Mouse (Mus musculus): ENCODE results near the gene Otop2.

Otop2 gene

DNA sequence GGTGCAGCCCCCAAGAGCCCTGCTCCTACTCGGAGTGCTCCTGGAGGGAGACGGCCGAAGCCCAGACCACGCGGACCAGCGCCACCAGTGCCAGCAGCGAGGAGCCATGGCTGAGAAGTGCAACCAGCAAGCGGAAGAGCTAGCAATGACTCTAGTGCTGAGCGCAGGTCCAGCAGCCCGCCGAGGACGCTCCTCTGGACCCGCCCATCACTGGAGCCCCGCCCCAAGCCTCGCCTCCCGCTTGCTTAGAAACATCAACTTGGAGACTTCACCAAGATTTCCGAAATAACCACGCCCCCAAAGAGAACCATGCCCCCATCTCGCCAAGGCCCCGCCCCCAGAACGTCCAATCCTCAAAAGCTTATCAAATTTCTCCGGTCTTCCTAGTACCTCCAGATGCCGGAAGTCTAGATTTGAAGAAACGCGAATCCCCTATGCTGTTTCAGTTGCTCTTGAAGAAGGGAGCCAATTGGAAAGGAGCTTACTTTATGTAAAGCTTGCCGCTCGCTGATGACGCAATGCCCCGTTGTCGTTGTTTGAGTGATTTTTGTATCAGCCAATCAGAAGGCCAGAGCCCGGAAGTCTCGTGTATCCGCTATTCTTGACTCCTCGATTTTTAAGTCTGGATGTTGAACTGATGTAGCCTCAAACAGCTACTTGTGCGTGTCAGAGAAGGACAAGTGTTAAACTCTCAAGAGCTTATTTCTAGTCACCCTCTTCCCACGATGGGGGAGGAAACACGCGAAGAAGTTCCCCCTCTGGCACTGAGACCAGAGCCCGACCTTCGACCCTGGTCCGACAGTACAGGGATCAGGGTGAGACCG is 30.0 kb upstream of the Otop2 start, which contains the start of gene Fdxr:
Gene Fdxr (minus strand): TSS at position 271 of the 824 bp plus-strand sequence.
- peak; percentile 94 to 96 for DNase-seq

DNA sequence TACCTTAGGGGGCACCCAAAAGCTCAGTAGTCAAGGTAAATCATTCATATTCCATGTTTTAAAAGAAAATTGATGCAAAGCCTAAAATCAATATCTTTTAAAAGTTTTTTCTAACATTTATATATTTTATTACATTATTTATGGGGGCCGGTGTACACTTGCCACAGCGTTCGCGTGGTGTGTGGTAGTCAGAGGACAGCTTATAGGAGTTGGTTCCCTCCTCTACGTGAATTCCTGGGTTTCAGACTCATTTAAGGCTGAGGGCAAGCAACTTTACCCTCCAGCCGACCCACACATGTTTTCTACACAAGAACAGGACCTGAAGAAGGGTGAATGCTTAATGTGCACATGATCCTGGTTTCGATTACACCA is 29.4 kb upstream of the Otop2 start:
- DNase-seq, result no peak

DNA sequence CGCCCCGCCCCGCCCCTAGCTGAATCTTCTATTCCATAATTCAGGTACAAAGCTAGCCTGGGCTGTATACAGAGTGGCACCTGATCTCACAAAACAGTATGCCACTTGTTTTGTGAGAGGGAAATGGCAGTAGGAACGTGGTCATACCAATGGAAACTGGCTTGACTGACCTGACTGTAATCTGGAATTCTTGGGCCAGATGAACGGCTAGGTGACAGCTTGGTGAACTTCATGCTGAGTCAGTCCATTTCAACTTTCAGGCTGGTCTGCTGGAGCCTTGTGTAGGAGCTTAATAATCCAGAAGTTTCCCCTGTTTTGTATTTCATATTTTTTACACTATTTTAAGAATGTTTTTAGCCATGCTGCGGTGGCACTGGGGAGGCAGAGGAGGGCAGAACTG is 28.8 kb upstream of the Otop2 start:
- no peak for DNase-seq

DNA sequence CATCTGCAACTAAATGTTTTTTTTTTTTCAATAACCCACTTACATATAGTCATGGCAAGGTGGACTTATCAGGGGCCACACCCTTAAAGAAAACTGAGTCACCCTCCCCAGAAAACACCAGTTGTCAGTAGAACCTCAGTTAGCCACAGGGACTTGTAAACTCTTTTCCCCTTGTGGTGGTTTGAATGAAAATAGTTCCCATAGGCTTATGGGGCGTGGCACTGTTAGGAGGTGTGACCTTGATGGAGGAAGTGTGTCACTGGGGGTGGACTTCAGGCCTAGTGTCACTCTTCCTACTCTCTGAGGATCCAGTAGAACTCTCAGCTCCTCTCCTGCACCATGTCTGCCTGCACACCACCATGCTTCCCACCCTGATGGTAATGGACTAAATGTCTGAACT is 27.2 kb upstream of the Otop2 start:
- no peak for DNase-seq

DNA sequence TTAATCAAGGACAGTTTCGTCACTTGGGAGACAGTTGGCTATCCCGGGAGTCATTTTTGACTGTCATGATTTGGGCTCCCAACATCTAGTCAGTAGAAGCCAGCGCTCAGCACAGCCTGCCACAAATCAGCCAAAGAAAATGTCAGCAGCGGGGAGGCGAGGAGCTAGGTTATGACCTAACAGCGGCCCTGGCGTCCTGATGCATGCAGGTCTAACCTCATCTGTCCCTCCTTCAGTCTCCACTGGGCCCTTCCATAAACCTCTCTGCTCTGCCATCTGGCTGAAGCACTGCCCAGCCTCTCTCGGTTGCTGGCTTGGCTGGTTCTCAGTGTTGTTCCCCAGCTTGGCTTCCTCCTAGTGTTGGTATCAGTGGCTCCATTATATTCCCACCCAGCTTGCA is 24.7 kb upstream of the Otop2 start:
- peak in 1 of 2 experiments; percentile 46 for DNase-seq

DNA sequence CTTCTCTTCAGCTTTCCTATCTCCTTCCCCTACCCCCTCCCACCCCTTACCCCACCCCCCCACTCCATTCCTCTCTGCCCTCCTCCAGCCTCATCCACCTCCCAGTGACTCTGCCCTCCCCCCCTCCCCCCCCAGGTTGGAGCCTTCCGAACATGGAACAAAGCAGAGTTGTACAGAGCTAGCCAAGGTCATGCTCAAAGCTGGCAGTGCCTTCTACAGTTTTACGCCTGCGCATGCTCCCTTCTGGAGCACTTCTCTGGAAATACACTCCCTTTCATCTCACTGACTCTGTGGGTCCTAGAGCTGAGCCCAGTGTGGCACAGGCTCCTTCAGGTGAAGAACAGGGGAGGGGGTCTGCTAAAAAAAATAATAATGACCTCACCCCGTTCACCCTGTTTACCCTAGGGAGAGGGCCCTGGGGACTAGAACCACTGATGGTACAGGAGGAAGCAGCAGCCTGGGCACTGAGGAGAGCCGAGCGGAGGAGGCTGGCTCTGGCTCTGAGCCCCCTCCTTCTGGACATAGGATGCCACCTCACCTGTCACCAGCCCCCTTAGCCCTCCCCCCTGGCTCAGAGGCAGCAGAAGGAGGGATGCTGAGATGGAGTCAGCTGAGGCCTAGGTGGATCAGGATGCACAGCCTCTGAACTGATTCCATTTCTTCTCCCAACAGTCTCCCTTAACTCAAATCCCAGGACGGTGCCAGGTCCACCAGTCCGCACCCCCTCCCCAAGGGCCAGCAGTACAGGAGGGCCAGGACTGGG is 24.1 kb upstream of the Otop2 start:
- DNase-seq, result no peak

DNA sequence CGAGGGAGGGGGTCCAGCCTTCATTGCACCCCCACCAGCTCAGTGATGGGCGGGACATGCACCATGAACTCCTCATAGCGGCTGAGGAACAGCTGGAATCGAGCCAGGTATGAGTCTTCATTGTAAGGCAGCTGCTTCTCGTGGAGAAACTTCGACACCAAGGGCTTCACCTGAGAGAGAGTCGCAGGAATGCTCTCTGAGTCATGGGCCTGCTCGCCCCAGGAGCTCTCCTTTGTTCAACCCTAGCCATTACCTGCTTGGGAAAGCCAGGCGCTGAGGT is 23.5 kb upstream of the Otop2 start:
- no peak for DNase-seq

DNA sequence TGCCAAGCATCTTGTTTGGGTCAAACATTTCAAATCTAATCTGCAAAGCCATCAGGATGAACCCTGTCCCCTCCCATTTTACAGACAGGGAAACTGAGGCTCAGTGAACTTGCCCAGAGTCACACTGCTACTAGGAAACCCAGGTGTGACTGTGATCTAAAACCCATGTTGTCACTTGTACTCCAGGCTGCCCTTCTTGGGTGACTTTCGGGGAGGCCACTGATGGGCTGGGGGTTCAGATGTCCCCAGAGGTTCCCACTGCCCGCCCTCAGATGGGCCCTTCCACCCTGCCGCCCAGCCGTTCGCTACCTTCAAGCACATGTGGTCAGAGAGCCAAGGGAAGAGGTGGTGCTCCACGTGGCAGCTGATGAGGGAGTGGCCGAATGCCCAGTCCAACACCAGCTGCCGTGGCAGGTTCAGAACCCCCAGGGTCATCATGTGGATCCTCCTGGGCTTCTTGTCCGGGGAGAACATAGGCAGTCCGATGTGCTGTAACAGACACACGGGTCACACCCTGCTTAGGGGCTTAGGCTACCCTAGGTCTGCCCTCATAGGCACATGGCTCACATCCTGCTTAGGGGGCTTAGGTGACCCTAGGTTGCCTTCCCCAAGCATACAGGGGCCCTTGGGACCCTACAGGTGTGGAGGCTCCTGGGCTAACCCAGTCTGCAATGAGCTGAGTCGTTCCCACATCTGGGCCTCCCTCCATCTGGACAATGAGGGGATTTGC is 22.9 kb upstream of the Otop2 start:
- DNase-seq, result no peak

DNA sequence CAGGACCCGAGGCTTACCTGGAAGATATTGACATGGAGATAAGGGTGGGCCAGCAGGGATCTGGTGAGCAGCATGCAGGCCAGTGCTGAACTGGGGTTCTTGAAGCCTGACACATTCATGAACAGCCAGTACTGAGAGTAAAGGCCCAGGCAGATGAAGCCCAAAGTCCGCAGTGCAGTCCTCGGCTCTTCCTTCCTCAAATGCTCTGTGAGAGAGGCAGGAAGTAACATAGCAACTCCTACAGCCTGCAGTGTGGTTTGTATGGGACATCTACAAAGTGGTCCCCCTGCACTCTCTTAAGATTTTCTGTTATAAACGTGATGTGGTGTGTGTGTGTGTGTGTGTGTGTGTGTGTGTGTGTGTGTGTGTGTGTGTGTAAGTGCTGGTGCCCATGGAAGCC is 21.7 kb upstream of the Otop2 start:
- no peak for DNase-seq

DNA sequence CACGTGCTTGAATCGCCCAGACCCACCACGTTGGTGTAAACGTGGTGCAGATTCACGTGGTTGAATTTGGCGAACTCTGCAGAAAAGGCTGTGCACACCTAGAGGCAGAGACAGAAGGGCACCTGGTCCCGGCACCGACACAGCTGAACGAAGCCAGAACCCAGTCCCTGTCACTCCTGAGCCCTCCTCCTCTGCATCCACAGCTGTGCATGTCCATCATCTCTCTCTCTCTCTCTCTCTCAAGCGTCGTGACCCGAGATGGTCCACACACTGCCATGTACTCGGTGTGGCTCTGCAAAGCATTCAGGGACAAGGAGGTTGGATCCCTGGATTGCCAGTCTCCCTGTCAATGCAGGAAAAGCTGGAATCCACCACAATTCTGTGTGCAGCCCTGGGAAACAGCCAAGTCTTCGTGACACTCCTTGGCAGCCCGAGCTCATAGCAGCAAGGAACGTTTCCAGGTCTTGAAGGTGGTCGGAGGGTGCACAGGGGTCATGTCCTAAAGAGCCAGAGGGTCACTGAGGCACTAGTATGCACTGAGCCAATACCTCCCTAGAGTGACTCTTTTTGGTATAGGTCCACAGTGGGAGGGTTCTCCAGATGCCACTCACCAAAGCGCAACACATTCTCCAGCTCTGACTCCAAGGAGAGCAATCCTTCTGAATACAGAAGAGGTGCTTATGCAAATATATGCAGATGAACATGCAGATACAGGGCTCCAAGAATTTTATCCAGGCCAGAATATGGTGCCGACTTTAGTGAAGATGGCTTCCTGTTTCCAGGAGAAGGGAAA is 20.6 kb upstream of the Otop2 start:
- DNase-seq, result no peak

DNA sequence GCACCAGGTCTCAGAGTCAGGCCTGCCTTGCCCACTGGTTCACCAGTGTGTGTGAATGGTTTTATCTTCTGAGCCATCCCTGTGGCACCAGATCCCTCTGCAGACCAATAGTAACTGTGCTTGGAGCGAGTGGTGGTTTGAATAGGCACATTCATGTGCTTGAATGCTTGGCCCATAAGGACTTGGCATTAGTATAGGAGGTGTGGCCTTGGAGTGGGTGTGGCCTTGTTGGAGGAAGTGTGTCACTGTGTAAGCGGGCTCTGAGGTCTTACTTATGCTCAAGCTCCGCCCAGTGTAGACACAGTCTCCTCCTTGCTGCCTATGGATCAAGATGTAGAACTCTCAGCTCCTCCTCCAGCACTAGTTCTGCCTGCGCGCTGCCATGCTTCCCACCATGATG is 19.6 kb upstream of the Otop2 start:
- DNase-seq, result peak in 1 of 2 experiments; percentile 11

DNA sequence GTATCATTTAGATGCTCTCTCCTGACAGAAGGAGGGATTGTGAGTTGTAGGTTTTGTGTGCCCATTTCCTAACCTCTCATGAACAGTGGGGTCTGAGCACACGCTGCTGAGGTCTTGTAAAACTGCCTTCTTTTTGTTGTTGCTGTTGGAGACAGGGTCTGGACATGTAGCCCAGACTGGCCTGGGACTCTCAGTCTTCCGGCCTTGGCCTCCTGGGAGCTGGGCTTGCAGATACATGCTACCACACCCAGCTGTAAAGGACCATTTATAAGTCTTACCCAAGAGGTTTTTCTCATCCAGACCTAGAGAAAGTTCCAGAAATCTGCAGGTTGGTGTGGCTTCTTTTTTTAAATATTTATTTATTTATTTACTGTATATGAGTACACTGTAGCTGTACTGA is 18.7 kb upstream of the Otop2 start:
- no peak for DNase-seq

DNA sequence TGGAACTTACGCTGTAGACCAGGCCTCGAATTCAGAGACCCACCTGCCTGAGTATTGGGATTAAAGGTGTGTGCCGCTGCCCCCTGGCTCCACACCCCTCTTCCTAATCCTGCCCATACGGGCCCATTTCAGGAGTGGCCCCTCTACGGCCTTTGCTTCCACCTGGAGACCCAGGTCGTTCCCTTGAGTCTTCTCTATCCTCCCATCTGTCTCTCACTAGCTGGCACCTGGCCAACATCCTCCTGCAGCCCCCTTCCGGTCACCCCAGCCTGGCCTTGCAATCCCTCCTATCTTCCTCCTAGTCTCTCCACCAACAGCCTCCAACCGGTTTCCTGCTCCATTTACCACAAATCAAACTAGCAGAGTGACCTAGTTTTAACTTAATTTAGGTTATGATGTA is 17.1 kb upstream of the Otop2 start:
- DNase-seq, result peak in 1 of 2 experiments; percentile 15

DNA sequence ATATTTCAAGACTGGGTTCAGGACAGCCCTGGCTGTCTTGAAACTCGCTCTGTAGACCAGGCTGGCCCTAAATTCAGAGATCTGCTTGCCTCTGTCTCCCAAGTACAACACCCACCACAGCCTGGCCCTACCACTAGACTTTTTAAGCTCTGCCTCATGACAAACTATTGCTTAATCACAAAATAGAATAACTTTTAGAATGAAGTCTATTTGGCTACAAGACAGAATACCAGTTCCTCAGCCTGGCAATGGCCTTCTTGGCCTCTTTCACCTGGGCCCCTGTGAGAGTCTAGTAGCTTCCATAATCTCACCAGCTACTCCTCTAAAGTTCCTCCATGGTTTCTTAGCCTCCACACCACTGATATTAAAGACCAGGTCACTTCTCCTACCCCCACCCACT is 16.6 kb upstream of the Otop2 start:
- no peak for DNase-seq

DNA sequence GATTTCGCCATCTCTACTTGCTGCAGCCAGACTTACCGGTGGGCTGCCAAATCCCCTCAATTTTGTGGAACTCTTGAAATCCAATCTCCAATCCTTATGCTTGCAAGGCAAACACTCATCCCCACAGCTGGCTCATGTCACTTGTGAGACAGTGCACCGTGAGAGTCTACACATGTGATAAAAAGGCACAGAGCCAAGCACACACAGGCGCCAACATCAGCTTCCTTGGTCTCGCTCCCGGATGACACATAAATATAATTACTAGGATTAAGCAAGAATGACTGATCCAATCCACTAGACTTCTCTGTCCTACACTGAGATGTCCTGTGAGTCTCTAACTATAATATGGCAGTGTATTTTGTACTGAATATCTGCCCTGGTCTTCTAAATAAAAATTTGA is 16.0 kb upstream of the Otop2 start:
- no peak for DNase-seq

DNA sequence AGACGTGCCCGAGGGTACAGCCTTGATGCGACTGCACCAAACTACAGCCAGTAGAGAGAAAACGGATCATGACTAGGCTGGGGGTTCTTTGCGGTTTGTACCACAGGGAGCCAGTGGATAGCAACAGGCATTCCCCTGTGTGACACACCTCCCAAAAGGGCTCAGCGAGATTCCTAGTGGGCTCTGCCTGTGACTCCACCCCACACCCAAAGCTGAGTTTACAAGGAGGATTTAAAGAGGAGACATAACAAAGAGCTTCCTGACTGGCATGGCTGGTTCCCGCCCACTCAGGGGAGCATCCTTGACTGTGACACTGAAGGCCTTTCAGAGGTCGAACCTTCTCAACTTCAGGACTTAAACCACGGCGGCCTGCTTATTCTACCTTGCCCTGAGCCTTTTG is 15.5 kb upstream of the Otop2 start:
- DNase-seq, result peak in 1 of 2 experiments; percentile 12

DNA sequence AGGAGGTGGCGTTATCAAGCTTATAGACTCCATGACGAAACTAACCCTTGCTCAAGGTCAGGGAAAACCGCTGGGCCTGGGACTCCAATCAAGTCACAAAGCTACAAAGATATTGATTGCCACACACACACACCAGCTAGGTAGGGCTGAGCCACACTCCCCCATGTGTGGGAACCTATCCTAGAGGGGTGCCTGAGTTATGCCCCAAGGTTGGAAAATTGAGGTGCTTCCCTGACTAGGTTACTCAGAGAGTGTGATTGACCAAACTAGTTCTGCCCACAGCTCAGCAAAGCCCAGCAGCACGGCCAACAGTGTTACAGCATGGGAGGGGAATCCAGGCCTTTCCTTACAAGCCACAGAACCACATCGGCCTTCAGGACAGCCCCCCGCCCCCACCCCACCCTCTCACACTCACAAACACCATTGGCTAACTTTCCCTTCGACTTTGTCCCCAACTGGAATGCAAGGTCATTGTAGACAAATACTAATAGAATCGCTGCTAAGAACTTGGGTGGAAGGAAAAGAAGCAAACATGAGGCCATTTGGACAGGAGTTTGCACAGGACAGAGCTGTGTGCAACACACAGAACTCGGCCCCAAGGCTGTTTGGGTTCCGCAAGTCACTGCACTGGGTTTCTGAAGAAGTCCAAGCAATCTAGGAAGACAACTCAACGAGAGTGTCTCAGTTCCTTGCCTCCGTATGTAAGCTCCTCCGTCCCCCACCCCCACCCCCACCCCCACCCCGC is 14.2 kb upstream of the Otop2 start:
- DNase-seq, result no peak

DNA sequence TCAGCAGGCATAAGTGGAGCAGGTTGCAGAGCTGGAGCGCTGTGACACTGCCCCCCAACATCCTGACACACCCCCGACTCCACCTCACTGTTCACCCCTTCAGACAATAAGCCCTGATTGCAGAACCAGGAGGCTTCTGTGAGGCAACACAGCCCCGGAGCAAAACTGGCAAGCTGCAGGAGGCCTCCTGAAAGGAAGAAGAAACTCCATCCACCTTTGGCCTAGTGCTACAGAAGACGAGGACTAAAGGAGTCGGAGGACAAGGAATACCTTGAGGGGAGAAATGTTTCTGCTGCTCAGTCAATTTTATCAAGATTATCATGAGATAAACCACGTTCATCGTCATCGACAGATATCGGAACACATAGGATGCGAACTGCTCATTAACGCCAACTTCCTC is 11.0 kb upstream of the Otop2 start:
- DNase-seq, result no peak

DNA sequence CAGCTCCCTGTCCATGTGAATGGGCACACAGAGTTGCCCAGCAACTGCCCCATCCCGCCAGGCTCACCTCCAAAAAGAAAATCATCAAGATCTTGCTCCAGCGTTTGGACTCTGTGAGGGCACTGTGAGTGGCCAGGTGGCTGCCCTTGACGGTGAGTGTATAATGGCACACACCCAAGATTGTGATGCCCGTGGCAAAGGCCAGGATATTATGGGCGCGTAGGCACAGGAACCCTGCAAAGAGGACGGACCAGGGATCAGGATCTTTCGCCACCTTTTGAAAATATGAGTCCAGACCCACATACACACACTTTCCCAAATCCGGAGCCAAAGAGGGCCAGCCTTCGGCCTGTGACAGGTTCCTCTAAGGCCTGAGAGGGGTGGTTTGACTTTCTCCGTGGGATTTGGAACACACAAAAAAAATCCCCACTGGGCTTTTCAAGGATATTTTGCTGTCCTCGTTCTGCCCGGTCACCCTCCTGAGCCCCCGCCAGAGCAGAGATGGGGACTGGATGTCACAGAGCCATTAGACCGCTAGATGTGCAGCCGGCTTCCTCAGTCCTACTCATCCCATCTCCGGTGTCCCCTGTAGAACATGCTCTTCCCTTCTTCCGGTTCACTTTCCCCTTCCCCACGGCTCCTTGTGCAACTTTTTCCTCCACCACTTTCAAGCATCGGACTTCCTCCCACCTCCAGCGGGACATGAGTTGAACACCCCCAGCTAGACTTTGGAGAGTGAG is 10.3 kb upstream of the Otop2 start:
- peak; percentile 74 to 78 for DNase-seq

DNA sequence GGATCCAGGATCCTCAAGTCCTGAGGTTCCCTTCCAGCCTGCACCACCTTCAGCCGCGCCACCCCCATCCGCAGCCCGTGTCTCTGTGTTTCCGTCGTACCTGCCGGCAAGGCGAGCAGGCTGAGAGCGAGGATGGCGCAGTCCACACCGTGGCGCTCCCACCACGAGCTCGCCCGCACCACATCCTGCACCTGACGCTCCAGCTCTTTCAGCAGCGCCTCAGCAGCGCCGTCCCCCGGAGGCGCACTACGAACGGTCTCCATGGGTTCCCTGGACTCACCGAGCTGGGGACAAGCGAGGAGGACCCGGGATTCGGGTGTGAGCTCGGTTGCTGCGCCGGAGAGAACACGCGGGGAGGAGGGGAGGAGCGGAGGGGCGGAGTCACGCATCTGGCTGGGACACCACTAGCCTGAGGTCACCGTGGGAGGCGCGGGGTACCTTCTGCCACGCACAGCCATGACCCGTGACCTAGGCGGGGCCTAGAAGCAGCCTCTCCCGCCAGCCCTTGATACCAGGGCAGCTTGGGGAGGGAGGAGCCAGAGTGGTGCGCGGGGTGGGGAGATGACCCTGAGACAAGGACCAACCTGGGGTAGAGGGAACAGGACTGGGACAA is 9.6 kb upstream of the Otop2 start, which contains the start of gene Fads6:
Gene Fads6 (minus strand): TSS at position 450 of the 613 bp plus-strand sequence.
- peak; percentile 87 to 90 for DNase-seq

DNA sequence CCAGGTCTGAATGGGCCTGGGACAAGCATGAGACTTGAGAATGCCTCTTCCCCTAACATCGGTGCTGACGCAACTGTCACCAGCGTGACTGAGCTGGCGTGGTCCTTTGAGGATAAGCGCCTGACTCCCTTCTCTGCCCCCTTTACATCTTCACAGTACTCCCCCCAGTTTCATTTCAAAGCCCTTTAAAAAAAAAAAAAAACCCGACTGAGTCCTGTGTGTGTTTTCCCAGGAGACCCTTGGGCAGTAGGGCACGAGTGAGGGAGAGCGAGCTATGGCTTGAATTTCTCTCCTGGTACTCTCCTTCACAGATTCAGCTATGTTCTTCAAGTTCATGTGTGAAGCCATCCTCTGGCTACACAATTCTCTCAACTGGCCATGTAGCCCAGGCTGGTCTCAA is 8.8 kb upstream of the Otop2 start:
- no peak for DNase-seq
